Mouse (Mus musculus) C2C12 (cell line): ENCODE measurements around the gene C2. TPM values are rescaled to one million over a fixed set of nuclear protein-coding genes. Genes with fewer than 3 reads are reported as not detected.
A peak's percentile ranks its signal among the peaks of the same experiment; 100 is the strongest.

Source experiments
- H3K27me3 ChIP-seq: one replicate; pipeline ENCODE4 v1.6.1; 2011; ENCODE audit not compliant: control insufficient read depth, insufficient read depth, insufficient read length
- H3K36me3 ChIP-seq: one replicate; pipeline ENCODE4 v1.6.1; 2011; ENCODE audit not compliant: control insufficient read depth, insufficient read depth
- H3K4me3 ChIP-seq: one replicate; pipeline ENCODE4 v1.5.1; 2011; ENCODE audit warnings: mild to moderate bottlenecking, control low read depth; ENCODE audit not compliant: poor library complexity, insufficient read depth, severe bottlenecking
- H3K79me2 ChIP-seq: one replicate; pipeline ENCODE4 v1.6.1; 2011; ENCODE audit not compliant: control insufficient read depth, insufficient read depth
- H3K79me3 ChIP-seq: one replicate; pipeline ENCODE4 v1.6.1; 2011; ENCODE audit warnings: low read depth, control low read depth
- H3ac ChIP-seq: one replicate; pipeline ENCODE3; 2011; ENCODE audit warnings: low read depth; ENCODE audit not compliant: control insufficient read depth, insufficient read length
- CEBPB ChIP-seq: IDR thresholded peaks from one replicate; pipeline ENCODE4 v1.6.1; 2011; ENCODE audit warnings: low read depth, mild to moderate bottlenecking, control low read depth, moderate library complexity
- CTCF ChIP-seq: IDR thresholded peaks from one replicate; pipeline ENCODE4 v1.5.1; 2011; ENCODE audit not compliant: control insufficient read depth, insufficient read depth, insufficient read length
- FOSL1 ChIP-seq: IDR thresholded peaks from one replicate; pipeline ENCODE4 v1.8.0; 2011; ENCODE audit warnings: mild to moderate bottlenecking, low read length; ENCODE audit not compliant: poor library complexity, insufficient read depth, severe bottlenecking
- MAX ChIP-seq: IDR thresholded peaks from one replicate; pipeline ENCODE4 v1.6.1; 2011; ENCODE audit warnings: mild to moderate bottlenecking, control low read depth
- MYOD1 ChIP-seq: IDR thresholded peaks from one replicate; pipeline ENCODE4 v1.6.1; 2011; ENCODE audit warnings: low read depth; ENCODE audit not compliant: control insufficient read depth, insufficient read length
- MYOG ChIP-seq: IDR thresholded peaks from one replicate; pipeline ENCODE4 v1.6.1; 2011; ENCODE audit not compliant: control insufficient read depth, insufficient read length; ENCODE audit errors: extremely low read depth
- USF1 ChIP-seq: IDR thresholded peaks from one replicate; pipeline ENCODE4 v1.6.1; 2011; ENCODE audit warnings: low read depth, mild to moderate bottlenecking, control low read depth, moderate library complexity
- polyA plus RNA-seq: library from polyadenylated mRNA; unstranded; fragments of >200 nt; fragmentation: generic; extraction: Trizol; gene quantifications from one replicate; pipeline ENCODE4 v1.2.1, GENCODE M21; 2012; ENCODE audit warnings: missing spikeins

Gene C2
- polyA plus RNA-seq, 1 experiment, result 0.32 TPM

DNA sequence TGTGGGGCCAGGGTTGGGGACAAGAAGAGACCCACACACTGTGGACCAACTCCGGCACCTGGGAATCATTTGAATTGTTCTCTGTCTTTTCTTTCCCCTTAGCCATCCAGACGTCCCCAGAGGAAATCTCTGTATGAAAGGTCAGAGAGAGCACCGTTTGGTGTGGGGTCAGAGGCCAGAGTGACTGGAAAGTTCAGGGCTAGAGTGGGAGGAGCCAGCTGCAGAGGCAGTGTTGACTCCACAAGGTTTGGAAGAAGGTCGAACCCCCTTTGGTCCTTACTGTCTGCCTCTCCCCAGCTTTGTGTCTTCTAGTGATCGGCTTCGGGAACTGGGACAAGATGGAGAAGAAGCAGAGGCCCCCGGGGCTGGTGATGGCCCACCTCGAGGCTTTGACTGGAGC lies 44.6 kb downstream of the C2 start:
- peaks cover 51% of the 10 kb centered on the region for H3K36me3 ChIP-seq

DNA sequence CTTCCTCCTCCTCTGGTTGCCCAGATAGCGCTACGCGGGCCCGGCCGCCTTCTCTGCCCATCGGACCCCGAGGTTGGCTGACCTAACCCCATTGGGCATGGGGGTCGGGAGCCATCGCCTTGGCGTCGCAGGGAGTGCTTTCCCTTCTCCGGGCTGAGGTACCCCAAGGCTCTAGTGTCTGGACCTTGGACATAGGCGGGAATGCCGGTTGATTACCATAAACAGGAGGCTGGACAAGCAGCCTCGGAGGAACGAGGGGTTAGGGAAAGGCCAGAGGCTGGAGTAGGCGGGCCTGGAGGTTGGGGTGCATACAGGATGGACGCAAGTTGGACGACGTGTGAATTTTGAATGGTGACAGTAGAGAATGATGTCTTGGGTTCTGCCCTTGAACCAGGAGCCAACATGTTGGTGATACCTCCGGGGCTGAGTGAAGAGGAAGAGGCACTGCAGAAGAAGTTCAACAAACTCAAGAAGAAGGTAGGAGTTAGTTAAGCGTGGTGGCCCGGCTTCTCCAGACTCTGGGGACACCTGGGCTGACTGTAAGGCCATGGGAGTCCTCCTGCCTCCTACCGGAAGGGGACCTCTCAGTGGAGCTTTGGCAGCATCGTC lies 47.4 kb downstream of the C2 start:
- Histone ChIP-seq H3K4me3 (peak overlapping the region; percentile 99), H3ac (peak overlapping the region; percentile 90), H3K79me2 (peaks cover 31% of the 10 kb centered on the region), H3K79me3 (peaks cover 16% of the 10 kb centered on the region), H3K36me3 (peaks cover 38% of the 10 kb centered on the region), H3K27me3 (no peaks in the 10 kb centered on the region)
- no peak for TF ChIP-seq CEBPB
- no peak for TF ChIP-seq CTCF
- TF ChIP-seq FOSL1, result no peak
- no peak for TF ChIP-seq MAX
- no peak for TF ChIP-seq USF1
- TF ChIP-seq MYOD1, result no peak
- TF ChIP-seq MYOG, result no peak

More for the DNA sequence above, 44.6 kb downstream of the C2 start:
- no peak overlapping the region for H3ac ChIP-seq
- H3K27me3 ChIP-seq, result no peaks in the 10 kb centered on the region
- no peak overlapping the region for H3K4me3 ChIP-seq
- H3K79me3 ChIP-seq, result peaks cover 16% of the 10 kb centered on the region
- H3K79me2 ChIP-seq, result peaks cover 31% of the 10 kb centered on the region
- no peak for TF ChIP-seq USF1
- no peak for TF ChIP-seq MAX
- no peak for TF ChIP-seq CEBPB
- no peak for TF ChIP-seq MYOD1
- no peak for TF ChIP-seq CTCF
- no peak for TF ChIP-seq MYOG
- no peak for TF ChIP-seq FOSL1

DNA sequence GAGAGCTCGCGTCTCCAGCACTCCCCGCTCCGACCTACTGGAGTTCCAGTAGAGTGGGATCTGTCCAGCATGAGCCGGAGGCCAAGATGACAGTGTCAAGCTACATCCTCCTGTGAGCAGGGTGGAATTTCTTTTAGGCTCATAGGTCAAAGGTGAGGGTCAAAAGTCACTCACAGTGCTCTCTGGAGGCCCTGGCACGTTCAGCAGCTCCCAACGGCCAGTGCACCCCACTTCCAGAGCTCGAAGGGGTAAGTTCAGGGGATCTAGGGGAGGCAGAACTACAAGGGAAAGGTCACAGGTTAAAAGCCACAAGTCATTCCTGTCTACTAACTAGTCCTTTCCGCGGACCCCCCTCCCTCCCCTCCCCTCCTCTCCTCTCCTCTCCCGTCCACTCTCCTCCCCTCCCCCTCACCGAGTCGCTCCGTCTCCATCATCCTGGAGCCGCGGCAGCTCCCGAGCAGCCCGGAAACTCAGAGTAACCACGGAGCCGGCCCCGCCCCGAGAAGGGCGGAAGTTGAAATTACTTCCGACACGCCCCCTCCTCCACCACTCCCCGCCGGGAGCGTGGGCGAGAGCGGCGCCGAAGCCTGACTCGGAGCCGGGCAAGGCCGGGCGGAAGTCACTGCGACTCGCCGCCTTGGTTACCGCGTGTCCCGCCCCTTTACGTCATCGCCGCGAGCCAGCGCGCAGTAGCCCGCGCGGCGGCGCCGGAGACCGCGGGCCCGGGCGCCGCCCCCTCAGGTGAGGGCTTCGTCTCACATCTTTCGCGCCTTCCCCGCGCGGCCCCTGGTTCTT lies 48.1 kb downstream of the C2 start, which contains the start of the genes Skiv2l and Nelfe:
Gene Skiv2l, minus strand, starts transcription at position 489 of the 795 bp plus-strand sequence.
Gene Nelfe, plus strand, starts transcription at position 670 of the 795 bp plus-strand sequence.
- TF ChIP-seq MAX (peak; percentile 64), USF1 (no peak)
- H3K36me3 ChIP-seq, result peaks cover 34% of the 10 kb centered on the region
- no peaks in the 10 kb centered on the region for H3K27me3 ChIP-seq
- H3K4me3 ChIP-seq, result peak within 1 kb of the TSS; percentile 99
- peaks cover 31% of the 10 kb centered on the region for H3K79me2 ChIP-seq
- peaks cover 16% of the 10 kb centered on the region for H3K79me3 ChIP-seq
- peak within 1 kb of the TSS; percentile 90 for H3ac ChIP-seq

DNA sequence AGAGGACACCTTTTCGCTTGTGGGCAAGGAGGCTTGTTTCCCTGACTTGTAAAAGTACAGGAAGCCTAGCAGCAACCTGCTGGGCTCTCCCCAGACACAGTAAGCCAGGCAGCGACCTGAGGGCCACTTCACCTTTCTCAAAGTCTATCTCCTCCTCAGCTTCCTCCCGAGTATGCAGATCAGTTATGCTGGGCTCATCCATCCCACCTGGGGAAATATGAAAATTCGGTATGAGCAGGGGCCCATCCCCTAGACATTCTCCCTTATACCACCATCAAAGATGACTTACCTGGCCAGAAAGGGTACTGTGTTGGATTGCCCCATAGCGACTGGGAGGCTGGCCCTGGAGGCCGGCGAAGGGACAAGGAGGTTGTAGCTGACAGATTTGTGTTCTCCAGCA lies 50.5 kb downstream of the C2 start:
- H3K79me3 ChIP-seq, result peaks cover 16% of the 10 kb centered on the region
- no peak overlapping the region for H3ac ChIP-seq
- peaks cover 28% of the 10 kb centered on the region for H3K36me3 ChIP-seq
- H3K4me3 ChIP-seq, result no peak overlapping the region
- peaks cover 31% of the 10 kb centered on the region for H3K79me2 ChIP-seq
- no peaks in the 10 kb centered on the region for H3K27me3 ChIP-seq
- TF ChIP-seq FOSL1 (no peak), MYOD1 (no peak), CEBPB (no peak), USF1 (no peak), MYOG (no peak)

DNA sequence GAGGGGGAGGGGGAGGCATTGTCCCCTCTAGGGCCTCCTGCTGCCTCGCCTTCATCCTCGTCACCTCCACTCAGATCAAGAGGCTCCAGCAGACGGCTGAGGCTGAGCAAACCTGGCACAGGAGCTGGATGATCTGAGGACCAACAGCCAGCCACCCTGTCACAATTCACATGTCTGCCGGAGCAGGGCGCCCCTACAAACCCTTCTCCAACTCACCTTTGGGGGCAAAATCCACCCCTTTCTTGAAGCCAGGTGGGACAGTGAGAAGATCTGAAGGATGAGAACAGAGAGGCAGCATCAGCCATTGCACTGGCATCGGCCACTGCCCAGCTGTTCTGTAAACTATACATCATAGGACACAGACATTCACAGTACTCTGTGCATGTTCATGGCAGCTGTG lies 50.9 kb downstream of the C2 start:
- peaks cover 28% of the 10 kb centered on the region for H3K79me2 ChIP-seq
- no peak overlapping the region for H3K4me3 ChIP-seq
- H3K79me3 ChIP-seq, result peaks cover 16% of the 10 kb centered on the region
- H3K27me3 ChIP-seq, result no peaks in the 10 kb centered on the region
- TF ChIP-seq MYOD1, result no peak
- TF ChIP-seq USF1, result no peak
- no peak for TF ChIP-seq MAX
- no peak for TF ChIP-seq FOSL1
- no peak for TF ChIP-seq CEBPB
- no peak for TF ChIP-seq MYOG
- TF ChIP-seq CTCF, result no peak
- H3K36me3 ChIP-seq, result peaks cover 24% of the 10 kb centered on the region
- H3ac ChIP-seq, result no peak overlapping the region

DNA sequence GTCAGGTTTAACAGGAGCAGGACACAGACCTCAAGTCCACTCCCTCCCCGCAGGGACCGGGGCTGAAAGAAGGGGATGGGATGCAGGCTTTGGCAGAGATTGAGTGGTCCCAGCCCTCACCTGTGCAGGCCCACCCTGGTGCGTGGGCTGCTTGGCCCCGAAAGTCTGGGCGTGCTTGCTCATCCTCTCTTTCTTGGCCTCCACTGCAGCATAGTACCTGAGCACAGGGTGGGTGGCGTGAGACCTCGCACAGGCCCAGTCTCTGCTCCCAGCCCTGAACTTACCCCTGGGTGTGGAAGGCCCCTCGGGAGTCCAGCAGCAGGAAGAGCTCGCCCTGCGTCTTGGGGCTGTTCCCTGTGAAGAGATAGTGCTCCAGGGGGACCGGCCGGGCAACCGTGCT lies 53.2 kb downstream of the C2 start:
- TF ChIP-seq CTCF (no peak), MYOD1 (no peak), MYOG (no peak), FOSL1 (no peak), CEBPB (no peak), MAX (no peak), USF1 (no peak)
- Histone ChIP-seq H3K36me3 (peaks cover 19% of the 10 kb centered on the region), H3K79me2 (peaks cover 7% of the 10 kb centered on the region), H3K79me3 (peaks cover 4% of the 10 kb centered on the region), H3K4me3 (no peak overlapping the region), H3K27me3 (no peaks in the 10 kb centered on the region), H3ac (no peak overlapping the region)
